Mouse (Mus musculus) lung, embryonic 14.5 days (tissue): ENCODE results near the gene Wdr24. TPM values are rescaled to one million over a fixed set of nuclear protein-coding genes. Genes with fewer than 3 reads are reported as not detected.

Experiments
- ATAC-seq: fragments of 200-750 bp; cut with Nextera tagmentation; 2 replicates; pipeline ENCODE4 v1.8.0; 2017; ENCODE audit warnings: mild to moderate bottlenecking, moderate TSS enrichment, moderate library complexity; ENCODE audit not compliant: insufficient read depth
- DNase-seq: peaks from one replicate; pipeline ENCODE4 v3.0.0-alpha.2; 2015
- H3K27ac ChIP-seq: fragments of 300-500 bp; sonication (generic); 2 replicates; pipeline ENCODE4 v1.5.1; 2014; ENCODE audit warnings: low read depth, mild to moderate bottlenecking, moderate library complexity
- H3K27me3 ChIP-seq: fragments of 300-500 bp; sonication (generic); 2 replicates; pipeline ENCODE4 v1.6.1; 2014; ENCODE audit warnings: low read length, control low read depth; ENCODE audit not compliant: insufficient read depth
- H3K36me3 ChIP-seq: fragments of 300-500 bp; sonication (generic); 2 replicates; pipeline ENCODE4 v1.6.1; 2014; ENCODE audit warnings: control low read depth; ENCODE audit not compliant: insufficient read depth
- H3K4me1 ChIP-seq: fragments of 300-500 bp; sonication (generic); 2 replicates; pipeline ENCODE4 v1.6.1; 2014; ENCODE audit warnings: antibody characterized with exemption, control low read depth; ENCODE audit not compliant: insufficient read depth
- H3K4me2 ChIP-seq: fragments of 300-500 bp; sonication (generic); 2 replicates; pipeline ENCODE4 v1.6.1; 2014; ENCODE audit warnings: mild to moderate bottlenecking
- H3K4me3 ChIP-seq: fragments of 300-500 bp; sonication (generic); 2 replicates; pipeline ENCODE4 v1.5.1; 2014; ENCODE audit warnings: low read depth, low read length
- H3K9ac ChIP-seq: fragments of 300-500 bp; sonication (generic); 2 replicates; pipeline ENCODE4 v1.6.1; 2014
- H3K9me3 ChIP-seq: fragments of 300-500 bp; sonication (generic); 2 replicates; pipeline ENCODE4 v1.6.1; 2016; ENCODE audit warnings: low read depth, low read length, control low read depth
- CTCF ChIP-seq: IDR thresholded peaks from 2 replicates; pipeline ENCODE4 v1.5.1; 2016; ENCODE audit warnings: antibody characterized with exemption, low read depth
- WGBS: fragments of 180-500 bp; shearing (Covaris S2); extraction: QIAGEN DNeasy Blood & Tissue Kit; methylation state at CpG from one replicate; pipeline ENCODE4 v1.1.7; 2014; 5-methylcytosine and 5-hydroxymethylcytosine counted together
- polyA plus RNA-seq: library from polyadenylated mRNA; unstranded; fragments of >200 nt; fragmentation: Nextera tagmentation; extraction: Ambion mirVana; gene quantifications from 2 replicates; pipeline ENCODE4 v1.2.1, GENCODE M21; 2014

The Wdr24 gene
- polyA plus RNA-seq, 1 experiment from 2014 or later, result 26.0 TPM

GRCm38 (mm10) chr17:25786280-25786679 is 37.1 kb upstream of the Wdr24 start, which contains the start of gene Ccdc78:
Gene Ccdc78, plus strand, starts transcription at chr17:25786580.
- no peaks in the 10 kb centered on the region for H3K9me3 ChIP-seq
- H3K36me3 ChIP-seq, result peaks cover 55% of the 10 kb centered on the region
- peak within 1 kb of the TSS; percentile 80 for H3K27ac ChIP-seq
- H3K9ac ChIP-seq, result peak within 1 kb of the TSS; percentile 75
- peak within 1 kb of the TSS; percentile 64 for H3K4me3 ChIP-seq
- no peaks in the 10 kb centered on the region for H3K27me3 ChIP-seq
- ATAC-seq, result no peak
- peaks cover 9% of the 10 kb centered on the region for H3K4me1 ChIP-seq
- WGBS, result 76% methylated on average over 3 of the region's 3 CpGs
- H3K4me2 ChIP-seq, result peak within 1 kb of the TSS; percentile 86
- no peak for DNase-seq
- no peak for TF ChIP-seq CTCF

GRCm38 (mm10) chr17:25786781-25787504 is 36.5 kb upstream of the Wdr24 start:
- no peak for ATAC-seq
- no peak for DNase-seq
- no peak overlapping the region for H3K27ac ChIP-seq
- no peak overlapping the region for H3K9ac ChIP-seq
- no peak overlapping the region for H3K4me2 ChIP-seq
- H3K4me3 ChIP-seq, result no peak overlapping the region
- no peak for TF ChIP-seq CTCF
- 92% methylated on average over 9 of the region's 9 CpGs for WGBS
- H3K36me3 ChIP-seq, result peaks cover 49% of the 10 kb centered on the region
- H3K9me3 ChIP-seq, result no peaks in the 10 kb centered on the region
- peaks cover 9% of the 10 kb centered on the region for H3K4me1 ChIP-seq
- no peaks in the 10 kb centered on the region for H3K27me3 ChIP-seq

GRCm38 (mm10) chr17:25791320-25791842 is 32.0 kb upstream of the Wdr24 start:
- H3K27me3 ChIP-seq, result no peaks in the 10 kb centered on the region
- DNase-seq (peak; percentile 77), ATAC-seq (no peak; the same call in 1 of the 2 replicates)
- H3K9ac ChIP-seq, result peak overlapping the region; percentile 71
- peak overlapping the region; percentile 94 for H3K27ac ChIP-seq
- peak; percentile 43 for TF ChIP-seq CTCF
- H3K9me3 ChIP-seq, result no peaks in the 10 kb centered on the region
- H3K36me3 ChIP-seq, result peaks cover 36% of the 10 kb centered on the region
- H3K4me1 ChIP-seq, result peaks cover 14% of the 10 kb centered on the region
- peak overlapping the region; percentile 67 for H3K4me2 ChIP-seq
- peak overlapping the region; percentile 74 for H3K4me3 ChIP-seq
- 24% methylated on average over 19 of the region's 19 CpGs for WGBS

GRCm38 (mm10) chr17:25791843-25792527 is 31.4 kb upstream of the Wdr24 start:
- DNase-seq (peak; percentile 94), ATAC-seq (peak; percentile 68)
- H3K9ac ChIP-seq, result peak overlapping the region; percentile 71
- no peaks in the 10 kb centered on the region for H3K27me3 ChIP-seq
- WGBS, result under 1% methylated on average over 45 of the region's 45 CpGs
- TF ChIP-seq CTCF, result no peak
- H3K36me3 ChIP-seq, result peaks cover 34% of the 10 kb centered on the region
- peaks cover 14% of the 10 kb centered on the region for H3K4me1 ChIP-seq
- no peaks in the 10 kb centered on the region for H3K9me3 ChIP-seq
- peak overlapping the region; percentile 74 for H3K4me3 ChIP-seq
- H3K27ac ChIP-seq, result peak overlapping the region; percentile 94
- H3K4me2 ChIP-seq, result peak overlapping the region; percentile 67

GRCm38 (mm10) chr17:25792615-25793014 is 30.8 kb upstream of the Wdr24 start, which contains the start of gene Fam173a:
Gene Fam173a, minus strand, starts transcription at chr17:25792901.
- no peaks in the 10 kb centered on the region for H3K27me3 ChIP-seq
- peak within 1 kb of the TSS; percentile 94 for H3K27ac ChIP-seq

GRCm38 (mm10) chr17:25794197-25794596 is 29.2 kb upstream of the Wdr24 start:
- no peak for DNase-seq

More at GRCm38 (mm10) chr17:25792615-25793014, 30.8 kb upstream of the Wdr24 start, which contains the start of gene Fam173a:
- peak; percentile 81 for ATAC-seq
- TF ChIP-seq CTCF, result no peak
- Histone ChIP-seq H3K36me3 (peaks cover 31% of the 10 kb centered on the region), H3K4me2 (peak within 1 kb of the TSS; percentile 67), H3K4me1 (peaks cover 14% of the 10 kb centered on the region), H3K9me3 (no peaks in the 10 kb centered on the region), H3K9ac (peak within 1 kb of the TSS; percentile 71), H3K4me3 (peak within 1 kb of the TSS; percentile 74)
- under 1% methylated on average over 14 of the region's 14 CpGs for WGBS
- peak; percentile 96 for DNase-seq

More at GRCm38 (mm10) chr17:25794197-25794596, 29.2 kb upstream of the Wdr24 start:
- no peaks in the 10 kb centered on the region for H3K9me3 ChIP-seq
- H3K27ac ChIP-seq, result peak overlapping the region; percentile 27; the same call in 1 of the 2 replicates
- no peak overlapping the region for H3K9ac ChIP-seq
- TF ChIP-seq CTCF, result no peak
- no peak overlapping the region for H3K4me3 ChIP-seq
- H3K27me3 ChIP-seq, result no peaks in the 10 kb centered on the region
- no peak for ATAC-seq
- H3K4me1 ChIP-seq, result peaks cover 14% of the 10 kb centered on the region
- WGBS, result 70% methylated on average over 13 of the region's 13 CpGs
- H3K36me3 ChIP-seq, result peaks cover 17% of the 10 kb centered on the region; the same call in 1 of the 2 replicates
- peak overlapping the region; percentile 1; the same call in 1 of the 2 replicates for H3K4me2 ChIP-seq
